Mouse (Mus musculus): Measurements from ENCODE around the gene Sptbn1. TPM values are rescaled to one million over a fixed set of nuclear protein-coding genes. Genes with fewer than 3 reads are reported as not detected.

Sptbn1 gene
- polyA plus RNA-seq, 1 experiment from 2014 or later, result 40.5 TPM

DNA sequence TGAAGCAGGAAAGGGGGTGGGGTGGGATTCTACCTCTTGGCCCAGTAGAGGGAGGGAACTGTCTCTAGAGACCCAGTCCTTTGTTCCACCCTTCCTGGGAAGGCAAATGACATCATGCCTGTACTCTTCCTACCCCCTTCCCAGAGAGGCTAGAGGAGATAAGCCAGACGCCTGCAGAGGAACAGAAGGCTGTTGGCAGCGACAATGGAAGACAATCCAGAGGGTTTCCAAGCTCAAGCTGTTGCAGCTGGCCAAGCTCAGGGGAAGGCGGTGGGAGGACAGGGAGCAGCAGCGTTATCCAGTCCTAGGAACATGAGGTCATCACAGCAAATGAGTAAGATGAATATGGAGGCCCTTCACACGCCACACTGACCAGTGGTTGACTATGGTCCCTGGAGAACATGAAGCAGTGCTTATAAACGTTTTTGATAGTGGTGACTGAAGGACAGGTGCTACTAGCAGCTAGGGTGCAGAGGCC lies 106.8 kb downstream of the Sptbn1 start:
- H3K79me2 ChIP-seq (ENCODE audit: inconsistent target), result peaks cover 46% of the 10 kb centered on the region; the same call in 1 of the 2 replicates
- whole genome bisulfite sequencing (ENCODE audit: missing documents), result 89% methylated on average over 6 of the region's 6 CpGs
- H3K27ac ChIP-seq, result no peak overlapping the region
- H3K36me3 ChIP-seq (ENCODE audit: inconsistent target), result 0 out of 2 replicates have a peak, but pooled peaks cover 12% of the 10 kb centered on the region
- H3K4me3 ChIP-seq (ENCODE audit: inconsistent target), result no peak overlapping the region

- Histone ChIP-seq H3K4me3 (ENCODE audit: inconsistent target) (no peak overlapping the region), H3K27ac (no peak overlapping the region), H3K36me3 (ENCODE audit: inconsistent target) (0 out of 2 replicates have a peak, but pooled peaks cover 12% of the 10 kb centered on the region), H3K79me2 (ENCODE audit: inconsistent target) (peaks cover 40% of the 10 kb centered on the region; the same call in 1 of the 2 replicates)
- WGBS (ENCODE audit: missing documents), result 88% methylated on average over 4 of the region's 4 CpGs
These were observed 107.3 kb downstream of the Sptbn1 start for GRCm38 (mm10) chr11:30160625-30161172.

DNA sequence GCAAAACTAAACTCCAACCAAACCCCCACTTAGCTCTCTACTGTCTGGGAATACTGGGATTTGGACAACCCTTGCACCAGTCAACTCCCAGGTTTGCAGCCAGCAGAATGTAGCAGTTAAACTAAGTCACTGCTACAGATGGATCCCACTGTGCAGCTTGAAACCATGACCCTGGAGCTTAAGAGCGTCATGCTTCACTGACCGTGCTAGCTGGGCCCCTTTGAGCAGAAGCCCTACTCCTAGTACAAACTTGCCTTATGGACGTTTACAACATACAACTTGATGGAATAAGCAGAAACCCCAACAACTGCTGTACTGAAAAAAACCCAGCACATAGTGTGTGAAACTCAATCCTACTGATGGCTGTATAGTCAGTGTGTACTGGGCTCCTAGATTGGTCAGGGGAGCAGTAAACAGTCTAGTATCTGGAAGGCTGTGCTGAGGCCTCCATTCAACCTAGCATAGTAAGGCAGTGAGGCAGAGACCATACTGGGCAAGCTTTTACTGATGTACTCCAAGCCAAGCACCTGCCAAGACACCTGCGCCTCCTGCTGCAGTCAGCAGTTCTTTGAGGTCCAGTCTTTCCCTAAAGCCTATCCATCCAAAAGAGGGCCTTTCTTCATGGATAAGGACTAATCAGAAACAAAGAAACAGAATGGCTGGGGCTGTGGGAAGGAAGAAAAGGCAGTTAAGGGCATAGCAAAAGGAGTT lies 108.3 kb downstream of the Sptbn1 start:
- 94% methylated on average over 4 of the region's 4 CpGs for WGBS (ENCODE audit: missing documents)
- Histone ChIP-seq H3K27ac (no peak overlapping the region), H3K36me3 (ENCODE audit: inconsistent target) (0 out of 2 replicates have a peak, but pooled peaks cover 12% of the 10 kb centered on the region), H3K79me2 (ENCODE audit: inconsistent target) (peaks cover 30% of the 10 kb centered on the region; the same call in 1 of the 2 replicates), H3K4me3 (ENCODE audit: inconsistent target) (no peak overlapping the region)

GRCm38 (mm10) chr11:30158028-30158700 lies 109.8 kb downstream of the Sptbn1 start:
- 89% methylated on average over 8 of the region's 8 CpGs for WGBS (ENCODE audit: missing documents)
- no peak overlapping the region for H3K4me3 ChIP-seq (ENCODE audit: inconsistent target)
- peaks cover 21% of the 10 kb centered on the region; the same call in 1 of the 2 replicates for H3K36me3 ChIP-seq (ENCODE audit: inconsistent target)
- peaks cover 15% of the 10 kb centered on the region; the same call in 1 of the 2 replicates for H3K79me2 ChIP-seq (ENCODE audit: inconsistent target)
- H3K27ac ChIP-seq, result no peak overlapping the region

GRCm38 (mm10) chr11:30155887-30156286 lies 112.1 kb downstream of the Sptbn1 start:
- no peak overlapping the region for H3K27ac ChIP-seq
- WGBS (ENCODE audit: missing documents), result 100% methylated on average over 2 of the region's 2 CpGs
- H3K36me3 ChIP-seq (ENCODE audit: inconsistent target), result peaks cover 21% of the 10 kb centered on the region; the same call in 1 of the 2 replicates
- no peaks in the 10 kb centered on the region for H3K79me2 ChIP-seq (ENCODE audit: inconsistent target)
- no peak overlapping the region for H3K4me3 ChIP-seq (ENCODE audit: inconsistent target)

DNA sequence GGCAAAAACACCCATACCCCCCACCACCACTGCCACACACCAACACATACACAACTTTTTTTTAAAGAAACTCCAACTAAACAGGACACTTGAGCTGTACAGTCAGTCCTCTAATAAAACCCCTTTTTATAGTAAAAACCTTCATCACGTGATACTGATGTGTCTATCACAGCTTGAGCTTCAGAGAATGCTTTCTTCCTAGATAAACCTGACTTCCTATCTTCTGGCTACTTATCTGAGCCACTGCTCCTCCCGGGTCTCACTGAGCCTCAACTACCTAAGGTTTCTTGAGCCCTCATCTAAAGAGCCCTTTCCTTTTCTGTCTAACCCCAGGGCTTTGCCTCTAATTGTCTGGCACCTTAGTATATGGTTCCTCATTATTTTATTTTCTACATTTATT lies 113.0 kb downstream of the Sptbn1 start:
- Histone ChIP-seq H3K79me2 (ENCODE audit: inconsistent target) (no peaks in the 10 kb centered on the region), H3K4me3 (ENCODE audit: inconsistent target) (no peak overlapping the region), H3K27ac (no peak overlapping the region), H3K36me3 (ENCODE audit: inconsistent target) (peaks cover 23% of the 10 kb centered on the region; the same call in 1 of the 2 replicates)
- WGBS (ENCODE audit: missing documents), result 92% methylated on average over 2 of the region's 2 CpGs

DNA sequence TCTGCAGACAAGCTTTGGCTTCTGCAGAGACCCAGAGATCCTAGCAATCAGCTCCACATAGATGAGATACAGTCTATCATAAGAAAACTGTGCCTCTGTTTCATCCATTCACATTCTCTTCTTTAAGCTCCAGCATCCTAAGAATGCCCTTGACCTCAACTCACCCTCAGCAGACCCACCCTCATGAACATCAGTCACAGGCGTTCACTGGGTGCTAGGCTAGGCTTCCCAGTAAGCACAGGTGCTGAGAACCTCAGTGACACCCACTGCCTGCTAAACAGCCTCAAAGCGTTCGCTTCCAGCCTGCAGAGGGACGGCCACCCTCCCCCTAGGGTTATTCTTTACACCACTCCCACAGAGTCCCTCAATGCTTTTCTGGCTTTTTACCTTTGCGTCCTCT lies 119.1 kb downstream of the Sptbn1 start:
- H3K36me3 ChIP-seq (ENCODE audit: inconsistent target), result peaks cover 41% of the 10 kb centered on the region
- WGBS (ENCODE audit: missing documents), result 98% methylated on average over 5 of the region's 5 CpGs
- no peak overlapping the region for H3K4me3 ChIP-seq (ENCODE audit: inconsistent target)
- no peaks in the 10 kb centered on the region for H3K79me2 ChIP-seq (ENCODE audit: inconsistent target)
- H3K27ac ChIP-seq, result no peak overlapping the region

- no peak overlapping the region for H3K4me3 ChIP-seq (ENCODE audit: inconsistent target)
- H3K36me3 ChIP-seq (ENCODE audit: inconsistent target), result peaks cover 39% of the 10 kb centered on the region
- H3K27ac ChIP-seq, result no peak overlapping the region
- H3K79me2 ChIP-seq (ENCODE audit: inconsistent target), result no peaks in the 10 kb centered on the region
These were observed 119.6 kb downstream of the Sptbn1 start for GRCm38 (mm10) chr11:30148378-30148777.

- Histone ChIP-seq H3K4me3 (ENCODE audit: inconsistent target) (no peak overlapping the region), H3K36me3 (ENCODE audit: inconsistent target) (peaks cover 43% of the 10 kb centered on the region), H3K79me2 (ENCODE audit: inconsistent target) (no peaks in the 10 kb centered on the region), H3K27ac (no peak overlapping the region)
- 100% methylated on average over 1 of the region's 1 CpGs for WGBS (ENCODE audit: missing documents)
These were observed 120.1 kb downstream of the Sptbn1 start for GRCm38 (mm10) chr11:30147882-30148281.

GRCm38 (mm10) chr11:30143090-30143489 lies 124.9 kb downstream of the Sptbn1 start:
- no peak overlapping the region for H3K27ac ChIP-seq
- no peaks in the 10 kb centered on the region for H3K79me2 ChIP-seq (ENCODE audit: inconsistent target)
- H3K4me3 ChIP-seq (ENCODE audit: inconsistent target), result no peak overlapping the region
- 92% methylated on average over 6 of the region's 6 CpGs for WGBS (ENCODE audit: missing documents)
- H3K36me3 ChIP-seq (ENCODE audit: inconsistent target), result peaks cover 76% of the 10 kb centered on the region

DNA sequence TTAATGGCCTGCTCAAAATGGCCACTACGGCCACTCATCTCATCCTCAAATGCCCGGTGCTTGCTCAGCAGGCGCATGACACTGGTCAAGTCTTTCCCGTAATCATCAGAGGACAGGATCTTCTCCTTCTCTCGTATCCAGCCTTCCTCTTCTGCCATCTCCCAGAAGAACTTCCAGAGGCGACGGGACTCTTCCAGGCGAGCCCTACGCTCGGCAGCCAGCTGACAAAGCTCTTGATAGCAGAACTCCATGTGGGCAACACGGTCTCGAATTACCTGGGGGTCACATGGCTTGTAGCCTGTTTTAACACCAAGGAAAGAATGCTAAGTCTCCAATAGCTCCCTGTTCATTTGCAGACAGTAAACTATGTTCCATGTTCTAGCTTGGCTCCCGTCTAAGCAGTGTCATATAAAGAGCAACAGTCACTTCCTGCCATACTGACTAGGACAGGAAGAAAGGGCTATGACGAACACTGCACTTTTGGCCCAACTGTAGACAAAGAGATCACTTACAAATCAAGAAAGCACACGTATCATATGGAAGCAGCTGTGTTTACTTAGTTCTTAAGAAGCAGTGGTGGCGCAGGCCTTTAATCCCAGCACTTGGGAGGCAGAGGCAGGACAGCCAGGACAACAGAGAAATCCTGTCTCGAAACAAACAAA lies 128.7 kb downstream of the Sptbn1 start:
- WGBS (ENCODE audit: missing documents), result 84% methylated on average over 17 of the region's 17 CpGs
- no peak overlapping the region for H3K4me3 ChIP-seq (ENCODE audit: inconsistent target)
- no peak overlapping the region for H3K27ac ChIP-seq
- H3K79me2 ChIP-seq (ENCODE audit: inconsistent target), result no peaks in the 10 kb centered on the region
- H3K36me3 ChIP-seq (ENCODE audit: inconsistent target), result peaks cover 82% of the 10 kb centered on the region

DNA sequence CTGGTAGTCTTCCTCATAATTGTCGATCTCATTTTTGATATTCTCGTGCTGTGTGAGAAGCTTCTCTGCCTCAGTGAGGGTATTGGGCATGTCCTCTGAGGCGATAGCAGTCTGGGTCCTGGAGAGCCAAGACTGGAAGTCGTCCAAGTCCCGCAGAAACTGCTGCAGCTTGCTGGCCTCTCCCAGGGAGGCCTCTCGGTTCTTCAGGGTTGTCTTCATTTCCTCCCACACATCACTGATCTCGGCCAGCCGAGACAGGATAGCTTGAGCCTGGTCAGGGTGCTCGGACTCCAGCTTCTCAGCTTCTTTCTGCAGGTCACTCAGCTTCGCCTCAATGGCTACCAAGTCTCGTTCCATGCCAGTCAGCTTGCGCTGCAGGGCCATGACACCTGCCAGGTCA lies 130.9 kb downstream of the Sptbn1 start:
- Histone ChIP-seq H3K36me3 (ENCODE audit: inconsistent target) (peaks cover 79% of the 10 kb centered on the region), H3K79me2 (ENCODE audit: inconsistent target) (no peaks in the 10 kb centered on the region), H3K4me3 (ENCODE audit: inconsistent target) (no peak overlapping the region), H3K27ac (no peak overlapping the region)
- WGBS (ENCODE audit: missing documents), result 90% methylated on average over 12 of the region's 12 CpGs

GRCm38 (mm10) chr11:30134058-30134457 lies 133.9 kb downstream of the Sptbn1 start:
- H3K27ac ChIP-seq, result no peak overlapping the region
- H3K79me2 ChIP-seq (ENCODE audit: inconsistent target), result no peaks in the 10 kb centered on the region
- 78% methylated on average over 1 of the region's 1 CpGs for WGBS (ENCODE audit: missing documents)
- peaks cover 53% of the 10 kb centered on the region for H3K36me3 ChIP-seq (ENCODE audit: inconsistent target)
- no peak overlapping the region for H3K4me3 ChIP-seq (ENCODE audit: inconsistent target)

DNA sequence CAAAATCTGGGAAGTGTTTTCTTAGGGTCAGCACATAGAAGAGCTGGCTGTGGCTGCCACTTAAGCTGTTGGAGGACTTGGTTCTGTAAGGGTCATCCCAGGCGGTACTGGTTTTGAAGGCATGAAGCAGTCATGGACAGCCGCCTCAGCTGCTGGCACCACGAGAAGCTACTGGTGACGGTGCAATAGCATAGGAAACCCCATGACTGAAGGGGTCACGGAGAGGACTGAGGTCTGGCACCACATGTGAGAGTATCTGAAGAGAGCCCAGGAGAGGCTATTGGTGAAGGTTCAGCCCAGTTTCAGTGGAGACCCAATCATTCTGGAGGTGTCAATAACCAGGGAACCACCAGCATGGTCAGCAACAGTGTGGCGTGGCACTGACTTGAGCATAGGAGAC lies 135.4 kb downstream of the Sptbn1 start:
- H3K79me2 ChIP-seq (ENCODE audit: inconsistent target), result no peaks in the 10 kb centered on the region
- H3K4me3 ChIP-seq (ENCODE audit: inconsistent target), result no peak overlapping the region
- H3K36me3 ChIP-seq (ENCODE audit: inconsistent target), result peaks cover 63% of the 10 kb centered on the region
- WGBS (ENCODE audit: missing documents), result 100% methylated on average over 6 of the region's 6 CpGs
- H3K27ac ChIP-seq, result no peak overlapping the region

Data from macrophage (primary cell).